Mouse (Mus musculus) right cerebral cortex, postnatal 4 days (tissue): ENCODE results near the gene Hpse.

Source experiments
- DNase-seq: peaks from one replicate; pipeline ENCODE4 v3.0.0-alpha.2; 2022

Hpse gene

GRCm38 (mm10) chr5:100719235-100720088 is at the start of gene Hpse:
Gene Hpse, minus strand, starts transcription at chr5:100719716.
- peak; percentile 19 for DNase-seq

GRCm38 (mm10) chr5:100766026-100766425 is 46.5 kb upstream of the Hpse start:
- DNase-seq: no peak

- no peak for DNase-seq
Measured at GRCm38 (mm10) chr5:100761736-100762135, 42.2 kb upstream of the Hpse start.

- DNase-seq: no peak
Measured at GRCm38 (mm10) chr5:100760049-100760663, 40.6 kb upstream of the Hpse start.

DNA sequence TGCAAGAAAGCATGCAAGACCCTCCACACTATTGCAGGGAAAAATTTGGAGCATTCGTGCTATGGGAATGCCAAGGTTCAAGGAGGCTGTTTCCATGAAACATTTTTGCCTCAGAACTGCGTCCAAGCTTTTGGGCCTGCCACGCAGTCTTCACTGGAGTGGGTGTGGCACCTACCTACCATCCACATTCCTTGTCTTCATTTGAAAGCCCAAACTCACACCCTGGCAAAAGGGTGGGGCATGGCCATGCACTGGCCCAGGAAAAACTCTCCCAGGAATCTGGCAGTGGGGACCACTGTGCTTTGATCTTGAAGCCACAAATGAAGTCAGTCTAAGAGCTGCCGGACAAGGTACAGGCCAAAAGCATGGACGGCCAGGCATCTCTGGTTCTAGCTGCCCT is 38.6 kb upstream of the Hpse start:
- DNase-seq: no peak

DNA sequence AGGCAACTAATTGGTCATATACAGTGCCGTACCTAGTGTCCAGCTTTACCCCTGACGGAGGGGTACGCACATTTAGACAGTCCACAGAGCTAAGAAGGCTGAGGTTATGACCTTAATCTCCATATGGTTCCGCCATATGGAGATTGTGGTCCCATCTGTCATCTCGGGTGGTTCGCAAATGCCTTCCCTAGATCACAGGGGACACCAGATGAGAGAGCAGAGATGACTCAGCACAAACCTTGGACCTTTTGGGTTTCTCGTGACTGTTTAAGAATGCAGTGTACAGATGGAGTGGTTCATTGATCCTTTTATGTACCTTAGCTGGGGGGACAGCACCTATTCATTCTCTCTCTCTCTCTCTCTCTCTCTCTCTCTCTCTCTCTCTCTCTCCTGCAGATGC is 33.9 kb upstream of the Hpse start:
- DNase-seq: no peak

DNA sequence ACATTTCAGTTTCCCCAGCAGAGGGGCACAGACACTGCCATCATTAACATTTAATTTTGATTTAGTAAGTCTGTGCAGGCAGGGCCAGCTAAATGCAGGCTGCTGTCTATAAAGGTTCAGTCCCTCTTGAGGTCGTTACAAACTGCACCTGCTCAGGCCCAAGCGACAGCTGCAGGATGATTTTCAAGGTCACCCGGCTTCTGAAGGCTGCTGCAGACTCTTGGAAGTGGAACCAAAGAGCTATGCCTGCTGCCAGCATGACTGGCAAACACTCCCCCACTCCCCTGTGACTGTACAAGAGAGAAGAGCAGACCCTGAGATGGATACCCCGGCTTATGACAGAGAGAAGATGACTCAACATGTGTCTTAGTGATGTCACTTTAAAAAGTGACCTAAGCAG is 32.1 kb upstream of the Hpse start:
- DNase-seq: no peak

- no peak for DNase-seq
Measured at GRCm38 (mm10) chr5:100750617-100751255, 31.2 kb upstream of the Hpse start.

- DNase-seq: no peak
Measured at GRCm38 (mm10) chr5:100738802-100739201, 19.3 kb upstream of the Hpse start.

DNA sequence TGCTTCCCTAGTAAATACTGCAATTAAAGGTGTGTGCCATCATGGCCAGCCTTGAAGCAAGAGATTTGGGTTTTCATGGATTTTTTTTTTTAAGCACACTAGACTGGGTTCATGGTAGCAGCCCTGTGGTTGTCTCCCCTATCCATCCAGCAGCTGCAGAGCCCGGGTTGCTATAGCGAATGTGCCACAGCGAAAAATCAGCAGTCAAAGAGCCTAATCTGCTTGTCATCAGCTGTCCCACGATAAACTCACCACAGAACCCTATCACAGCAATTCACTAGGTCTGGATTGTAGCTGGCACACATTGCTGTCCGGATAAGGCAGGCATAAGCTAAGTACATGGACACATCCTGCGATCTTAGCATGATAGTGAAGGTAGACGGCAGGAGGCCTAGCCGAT is 17.4 kb upstream of the Hpse start:
- no peak for DNase-seq

DNA sequence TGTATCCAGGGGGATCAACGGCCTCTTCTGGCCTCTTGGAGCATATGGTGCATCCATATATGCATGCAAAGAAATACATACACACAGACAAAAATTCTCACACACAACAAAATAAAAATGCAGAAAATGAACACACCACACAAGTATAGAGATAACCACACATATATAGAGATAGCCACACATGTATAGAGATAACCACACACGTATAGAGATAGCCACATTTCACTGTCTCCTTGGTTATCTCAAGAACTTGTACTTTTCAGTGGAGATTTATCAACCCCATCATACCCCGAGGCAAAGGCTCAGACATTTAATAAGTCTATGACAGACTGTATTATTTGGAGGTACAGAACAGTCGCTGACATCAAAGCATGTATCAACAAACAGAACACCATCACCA is 15.0 kb upstream of the Hpse start:
- DNase-seq: no peak

DNA sequence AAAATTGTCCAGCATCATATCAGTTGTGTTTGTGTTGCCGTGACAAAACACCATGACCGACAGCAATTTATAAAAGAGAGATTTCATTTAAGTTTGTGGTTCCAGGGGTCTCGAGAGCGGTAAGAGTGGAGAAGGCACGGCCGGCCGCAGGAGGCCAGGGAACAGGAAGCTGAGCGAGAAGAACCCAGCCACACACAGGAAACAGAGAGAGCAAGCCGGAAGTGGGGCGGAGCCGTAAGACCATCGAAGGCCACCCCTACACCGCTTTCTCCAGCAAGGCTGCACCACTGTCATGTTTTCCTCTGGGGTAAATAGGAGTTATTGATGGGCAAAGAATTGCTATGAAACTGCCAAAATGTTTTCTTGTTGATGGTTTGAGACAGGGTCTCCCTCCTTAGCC is 9.2 kb upstream of the Hpse start:
- no peak for DNase-seq

DNA sequence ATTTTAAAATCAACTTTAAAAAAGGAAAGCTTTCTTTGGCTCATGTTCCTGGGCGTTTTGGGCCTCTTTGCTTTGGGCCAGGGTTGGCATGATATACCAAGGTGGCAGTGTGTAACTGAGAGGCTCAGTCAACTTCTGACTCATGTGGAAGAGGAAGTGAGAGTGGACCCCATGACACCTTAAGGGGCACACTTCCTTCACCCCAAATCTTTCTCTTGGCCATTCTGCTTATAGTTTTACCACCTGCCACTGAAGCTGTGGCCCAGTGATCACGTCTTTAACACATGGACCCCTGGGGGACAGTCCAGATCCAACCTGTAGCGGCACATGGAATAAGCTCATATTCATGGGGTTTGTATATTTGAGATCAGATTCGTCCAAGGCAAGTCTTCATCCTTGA is 6.5 kb upstream of the Hpse start:
- DNase-seq: no peak

DNA sequence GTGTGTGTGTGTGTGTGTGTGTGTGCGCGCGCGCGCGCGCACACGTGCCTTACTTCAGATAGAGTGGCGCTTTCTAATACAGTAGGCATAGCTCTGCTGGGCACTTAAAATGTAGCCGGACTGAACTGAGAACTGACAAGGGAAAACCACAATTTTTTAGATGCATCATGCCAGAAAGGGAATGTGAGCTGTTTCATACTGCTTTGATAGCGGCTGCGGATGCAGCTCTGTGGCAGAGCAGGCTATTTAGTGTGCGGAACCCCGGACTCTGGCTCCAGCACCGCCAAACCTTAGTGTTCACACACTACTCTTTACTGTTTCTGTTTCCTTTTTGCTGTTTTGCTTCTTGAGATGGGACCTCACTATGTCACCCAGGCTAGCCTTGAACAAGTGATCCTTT is 2.8 kb downstream of the Hpse start:
- DNase-seq: no peak

DNA sequence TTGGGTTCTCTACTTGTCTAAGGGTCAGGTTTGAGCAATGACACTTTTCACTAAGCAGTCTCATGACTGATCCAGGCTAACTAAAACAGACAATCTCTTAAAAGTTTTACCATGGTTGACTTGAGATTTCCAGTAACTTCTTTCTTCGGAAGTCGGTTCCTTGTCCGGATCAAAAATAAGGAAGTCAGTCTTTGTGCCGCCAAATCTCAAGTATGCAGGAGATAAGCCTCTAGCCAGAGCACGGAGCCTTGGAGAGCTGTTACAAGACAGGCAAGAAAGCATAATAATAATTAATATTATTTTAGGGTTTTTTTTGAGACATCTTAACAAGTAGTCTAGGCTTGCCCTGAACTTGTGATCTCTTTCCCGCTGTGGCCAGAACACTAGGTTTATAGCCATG is 8.3 kb downstream of the Hpse start:
- no peak for DNase-seq

DNA sequence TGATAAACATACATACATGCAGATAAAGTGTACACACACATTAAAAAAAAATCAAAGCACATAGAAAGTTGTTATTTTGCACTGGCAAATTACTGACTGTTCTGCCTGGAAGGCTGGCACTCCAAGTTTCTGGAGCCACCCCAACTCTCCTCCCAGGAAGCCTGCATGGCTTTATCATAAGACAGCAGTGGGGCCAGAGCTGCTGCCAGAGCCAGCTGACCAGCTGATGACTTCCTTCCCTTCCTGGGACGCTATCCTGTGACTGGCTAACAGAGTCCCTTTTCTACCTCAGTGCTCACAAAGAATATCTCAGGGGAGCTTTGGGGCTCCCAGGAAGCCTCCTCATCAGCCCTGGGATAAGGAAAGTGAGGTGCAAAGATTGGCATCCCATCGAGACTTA is 9.5 kb downstream of the Hpse start:
- DNase-seq: no peak

GRCm38 (mm10) chr5:100709035-100709434 is 10.5 kb downstream of the Hpse start:
- no peak for DNase-seq

DNA sequence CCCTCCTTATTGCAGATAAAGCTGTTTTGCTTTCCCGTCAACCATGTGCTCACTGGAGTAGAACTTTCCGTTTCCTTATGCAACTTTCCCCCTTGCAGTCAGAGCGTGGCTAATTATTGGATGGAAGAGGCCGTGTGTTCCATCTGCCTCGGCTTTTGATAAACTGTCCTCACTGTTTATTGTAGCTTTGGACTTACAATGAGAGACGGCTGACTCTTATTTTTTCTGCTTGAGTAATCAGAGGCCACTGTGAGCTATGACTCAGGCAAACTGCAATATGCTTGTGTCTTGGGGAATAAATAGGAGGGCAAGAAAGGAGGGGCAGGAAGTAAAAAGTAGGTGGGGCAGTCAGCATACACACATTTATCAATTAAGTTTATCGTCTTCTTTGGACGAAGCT is 12.8 kb downstream of the Hpse start:
- no peak for DNase-seq

DNA sequence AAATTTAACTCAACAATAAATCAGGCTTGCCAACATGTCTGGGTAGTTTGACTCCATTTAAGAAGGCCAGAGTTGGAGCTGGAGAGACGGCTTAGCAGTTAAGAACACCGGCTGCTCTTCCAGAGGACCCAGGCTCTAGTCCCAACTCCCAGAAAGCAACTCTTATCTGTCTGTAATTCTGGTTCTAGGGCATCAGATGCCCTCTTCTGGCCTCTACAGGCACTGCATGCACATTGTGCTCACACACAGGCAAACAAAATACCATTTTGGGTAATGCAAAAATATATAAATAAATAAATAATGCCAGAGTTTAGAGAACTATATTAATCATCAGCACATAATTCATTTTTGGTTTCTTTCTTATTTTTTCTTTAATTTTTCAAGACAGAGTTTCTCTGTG is 15.2 kb downstream of the Hpse start:
- no peak for DNase-seq

DNA sequence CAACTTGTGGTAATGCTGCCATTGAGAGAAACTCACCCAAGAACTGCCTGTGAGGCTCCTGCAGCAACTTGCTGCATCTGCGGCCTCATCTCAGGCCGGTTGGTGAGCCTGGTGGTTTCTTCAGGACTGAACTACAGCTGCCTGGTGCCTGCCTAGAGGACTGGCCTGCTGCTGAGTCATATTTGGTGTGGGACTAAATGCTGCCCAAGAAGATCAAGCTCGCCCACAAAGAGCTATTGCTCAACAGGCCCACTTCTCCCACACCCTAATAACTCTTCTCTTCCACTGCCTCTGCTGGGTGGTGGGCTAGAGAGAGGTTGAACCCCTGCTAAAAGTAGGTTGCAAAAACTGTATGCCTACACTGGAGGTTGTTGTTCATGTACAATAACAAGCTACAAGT is 17.2 kb downstream of the Hpse start:
- no peak for DNase-seq

GRCm38 (mm10) chr5:100700861-100701620 is 18.5 kb downstream of the Hpse start:
- no peak for DNase-seq

GRCm38 (mm10) chr5:100697886-100698285 is 21.6 kb downstream of the Hpse start:
- no peak for DNase-seq

GRCm38 (mm10) chr5:100697398-100697797 is 22.1 kb downstream of the Hpse start:
- DNase-seq: no peak
